ENCODE assay signal across 10 mouse cellular contexts in genomic region chr4:40847160-40847559, GRCm38 (mm10). TPM values are rescaled to one million over a fixed set of nuclear protein-coding genes. Genes with fewer than 3 reads are reported as not detected.
DNase-seq lines count a peak whose midpoint lies in the region; ATAC-seq lines count a peak whose summit lies in the region.
"Had no signal": no experiment of that assay in that cellular context is flagged by ENCODE, and none has a peak within 500 bp of the region (broad histone marks: within the 10 kb centered on the region; RNA-seq: fewer than 3 reads in every experiment).

No protein-coding gene starts in this region.

- ATAC-seq in erythroblast, adult 5-6 weeks (replicated peaks; ENCODE audit: low FRiP score, poor library complexity, severe bottlenecking), result no peak
- no peak for ATAC-seq in heart, embryonic 12.5 days (ENCODE audit: insufficient number of reproducible peaks, low FRiP score)
- no peak for ATAC-seq in liver, embryonic 13.5 days (ENCODE audit: low read depth)
- no peak for ATAC-seq in monocyte, adult 5-6 weeks (replicated peaks; ENCODE audit: insufficient number of reproducible peaks, low FRiP score, low TSS enrichment, poor library complexity, severe bottlenecking)

- H3K4me1 ChIP-seq in erythroblast, embryonic 14.5 days (ENCODE audit: control insufficient read depth), result peaks cover 95% of the 10 kb centered on the region
- H3K4me1 ChIP-seq in heart, embryonic 12.5 days (replicated peaks), result peaks cover 92% of the 10 kb centered on the region
- H3K4me1 ChIP-seq in liver, embryonic 13.5 days (replicated peaks), result peaks cover 98% of the 10 kb centered on the region

- no peaks in the 10 kb centered on the region for H3K27me3 ChIP-seq in erythroblast, embryonic 14.5 days (ENCODE audit: control insufficient read depth)
- no peaks in the 10 kb centered on the region for H3K27me3 ChIP-seq in heart, embryonic 12.5 days (replicated peaks)
- H3K27me3 ChIP-seq in liver, embryonic 13.5 days, result no peaks in the 10 kb centered on the region
- H3K27me3 ChIP-seq: midbrain, embryonic 12.5 days had no signal

- 64% methylated on average over 4 of the region's 4 CpGs for WGBS in heart, embryonic 12.5 days
- WGBS in liver, embryonic 13.5 days (ENCODE audit: insufficient replicate concordance), result 62% methylated on average over 4 of the region's 4 CpGs

- peak overlapping the region; percentile 20; the same call in 1 of the 2 replicates for H3K4me2 ChIP-seq in heart, embryonic 12.5 days
- peak overlapping the region; percentile 84 for H3K4me2 ChIP-seq in liver, embryonic 13.5 days
- H3K4me2 ChIP-seq: midbrain, embryonic 12.5 days had no signal

- H3K27ac ChIP-seq in heart, embryonic 12.5 days (ENCODE audit: poor library complexity, severe bottlenecking), result peak overlapping the region; percentile 93
- H3K27ac ChIP-seq in liver, embryonic 13.5 days, result peak overlapping the region; percentile 95
- H3K27ac ChIP-seq: midbrain, embryonic 12.5 days had no signal

- H3K9me3 ChIP-seq in erythroblast, embryonic 14.5 days (ENCODE audit: control insufficient read depth, low read length), result no peaks in the 10 kb centered on the region
- no peaks in the 10 kb centered on the region for H3K9me3 ChIP-seq in heart, embryonic 12.5 days (replicated peaks)
- H3K9me3 ChIP-seq in liver, embryonic 13.5 days (replicated peaks), result no peaks in the 10 kb centered on the region
- H3K9me3 ChIP-seq: midbrain, embryonic 12.5 days had no signal

- peak; percentile 47 for DNase-seq in 416B (ENCODE audit: low read depth)
- no peak for DNase-seq in liver, embryonic 13.5 days
- no peak for DNase-seq in layer of hippocampus, postnatal 10 days (ENCODE audit: low spot score in 2 of 2)
- no peak for DNase-seq in cerebellum, adult 18-20 months
- DNase-seq: cerebellum, adult 8-10 months had no signal

- H3K4me3 ChIP-seq in erythroblast, embryonic 14.5 days (replicated peaks), result peak overlapping the region; percentile 43
- H3K4me3 ChIP-seq in heart, embryonic 12.5 days, result no peak overlapping the region
- H3K4me3 ChIP-seq in liver, embryonic 13.5 days (replicated peaks), result peak overlapping the region; percentile 21
- H3K4me3 ChIP-seq: midbrain, embryonic 12.5 days had no signal

- peaks cover 92% of the 10 kb centered on the region for H3K36me3 ChIP-seq in erythroblast, embryonic 14.5 days (ENCODE audit: control insufficient read depth)
- H3K36me3 ChIP-seq in heart, embryonic 12.5 days, result no peaks in the 10 kb centered on the region
- peaks cover 35% of the 10 kb centered on the region for H3K36me3 ChIP-seq in liver, embryonic 13.5 days
- H3K36me3 ChIP-seq: midbrain, embryonic 12.5 days had no signal

- H3K9ac ChIP-seq in heart, embryonic 12.5 days, result no peak overlapping the region; the same call in 1 of the 2 replicates
- peak overlapping the region; percentile 97 for H3K9ac ChIP-seq in liver, embryonic 13.5 days
- H3K9ac ChIP-seq: midbrain, embryonic 12.5 days had no signal

RNA-seq across cellular contexts. Expression of gene B4galt1, which starts 6.6 kb away (rescaled TPM):
- 2.3 and 2.7 TPM in 2 replicates for polyA plus RNA-seq in erythroblast, embryonic 14.5 days (2012)
- 34.5 and 42.3 TPM in 2 replicates for total RNA-seq in erythroblast, adult 5-6 weeks (2015; ENCODE audit: low replicate concordance)
- 29.7 and 31.4 TPM in 2 replicates for total RNA-seq in erythroblast, adult 5-6 weeks (2017; ENCODE audit: low replicate concordance)
- 56.5 and 58.0 TPM in 2 replicates for polyA plus RNA-seq in heart, embryonic 12.5 days (2016; fragmentation: Nextera tagmentation; extraction: Ambion mirVana)
- polyA plus RNA-seq in liver, embryonic 13.5 days (2015; fragmentation: Nextera tagmentation; extraction: Ambion mirVana), result 29.9 and 33.8 TPM in 2 replicates
- total RNA-seq in monocyte, adult 5-6 weeks (2017), result 27.7 to 60.9 TPM (median 40.1 TPM) in 3 replicates
- 1 to 10 TPM; 6.5 to 7.0 TPM for total RNA-seq in layer of hippocampus, postnatal 10 days (2021)
